Mouse (Mus musculus): ENCODE results near the gene Nudt19. TPM values are rescaled to one million over a fixed set of nuclear protein-coding genes. Genes with fewer than 3 reads are reported as not detected.

Nudt19 gene
- polyA plus RNA-seq, 1 experiment from 2014 or later, result 97.5 TPM

- H3K4me3 ChIP-seq, result no peak overlapping the region
- H3K4me2 ChIP-seq (replicated peaks), result no peak overlapping the region
- H3K36me3 ChIP-seq, result no peaks in the 10 kb centered on the region
- no peaks in the 10 kb centered on the region for H3K4me1 ChIP-seq
- H3K9me3 ChIP-seq, result no peaks in the 10 kb centered on the region
- no peaks in the 10 kb centered on the region for H3K27me3 ChIP-seq
- WGBS, result 79% methylated on average over 11 of the region's 11 CpGs
- no peak overlapping the region for H3K9ac ChIP-seq (replicated peaks)
- no peak for ATAC-seq (replicated peaks)
- H3K27ac ChIP-seq (replicated peaks), result no peak overlapping the region
Measured at GRCm38 (mm10) chr7:35563071-35563470, 7.0 kb upstream of the Nudt19 start.

GRCm38 (mm10) chr7:35559838-35560237 is 3.7 kb upstream of the Nudt19 start:
- Histone ChIP-seq H3K36me3 (no peaks in the 10 kb centered on the region), H3K27me3 (no peaks in the 10 kb centered on the region), H3K27ac (replicated peaks) (no peak overlapping the region), H3K4me2 (replicated peaks) (no peak overlapping the region), H3K4me1 (peaks cover 8% of the 10 kb centered on the region), H3K4me3 (no peak overlapping the region), H3K9me3 (no peaks in the 10 kb centered on the region), H3K9ac (replicated peaks) (no peak overlapping the region)
- 96% methylated on average over 3 of the region's 3 CpGs for WGBS
- ATAC-seq (replicated peaks), result no peak

- peaks cover 17% of the 10 kb centered on the region for H3K4me1 ChIP-seq
- H3K36me3 ChIP-seq, result no peaks in the 10 kb centered on the region
- H3K4me3 ChIP-seq, result no peak overlapping the region
- H3K9me3 ChIP-seq, result no peaks in the 10 kb centered on the region
- H3K27ac ChIP-seq (replicated peaks), result no peak overlapping the region
- ATAC-seq (replicated peaks), result no peak
- WGBS, result 35% methylated on average over 2 of the region's 2 CpGs
- no peaks in the 10 kb centered on the region for H3K27me3 ChIP-seq
- no peak overlapping the region for H3K9ac ChIP-seq (replicated peaks)
- no peak overlapping the region for H3K4me2 ChIP-seq (replicated peaks)
Measured at GRCm38 (mm10) chr7:35558681-35559080, 2.6 kb upstream of the Nudt19 start.

DNA sequence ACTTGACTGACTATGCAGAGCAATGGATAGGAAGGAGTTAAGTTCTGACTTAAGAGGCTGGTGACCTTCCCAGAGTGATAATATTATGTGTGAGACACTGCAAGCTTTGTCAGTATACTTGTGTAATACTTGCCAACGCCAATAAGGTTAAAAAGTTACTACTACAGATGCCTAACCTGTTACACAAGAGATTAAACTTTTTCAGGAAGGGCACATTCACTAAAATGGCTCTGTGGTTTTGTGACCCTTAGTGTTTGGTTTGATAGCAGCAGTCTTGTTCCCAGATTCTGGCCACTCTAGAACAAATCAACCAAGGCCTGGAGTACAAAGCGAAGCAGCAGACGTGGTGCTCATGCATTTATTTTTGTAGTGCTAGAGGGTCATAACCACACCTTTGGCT is 1.5 kb upstream of the Nudt19 start:
- Histone ChIP-seq H3K9me3 (no peaks in the 10 kb centered on the region), H3K4me1 (peaks cover 23% of the 10 kb centered on the region), H3K27ac (replicated peaks) (no peak overlapping the region), H3K36me3 (no peaks in the 10 kb centered on the region), H3K9ac (replicated peaks) (no peak overlapping the region), H3K4me2 (replicated peaks) (no peak overlapping the region), H3K27me3 (no peaks in the 10 kb centered on the region), H3K4me3 (no peak overlapping the region)
- no peak for ATAC-seq (replicated peaks)
- WGBS, result 81% methylated on average over 3 of the region's 3 CpGs

GRCm38 (mm10) chr7:35556905-35557304 is 801 bp upstream of the Nudt19 start:
- no peaks in the 10 kb centered on the region for H3K27me3 ChIP-seq
- WGBS, result 91% methylated on average over 5 of the region's 5 CpGs
- H3K4me1 ChIP-seq, result peaks cover 23% of the 10 kb centered on the region
- no peak overlapping the region for H3K4me3 ChIP-seq
- ATAC-seq (replicated peaks), result no peak
- no peak overlapping the region for H3K27ac ChIP-seq (replicated peaks)
- H3K9ac ChIP-seq (replicated peaks), result no peak overlapping the region
- H3K9me3 ChIP-seq, result no peaks in the 10 kb centered on the region
- no peak overlapping the region for H3K4me2 ChIP-seq (replicated peaks)
- H3K36me3 ChIP-seq, result no peaks in the 10 kb centered on the region

GRCm38 (mm10) chr7:35555224-35556204 is 590 bp downstream of the Nudt19 start:
- Histone ChIP-seq H3K9me3 (no peaks in the 10 kb centered on the region), H3K9ac (replicated peaks) (peak overlapping the region; percentile 97), H3K4me1 (peaks cover 23% of the 10 kb centered on the region), H3K4me3 (peak overlapping the region; percentile 71), H3K4me2 (replicated peaks) (peak overlapping the region; percentile 91), H3K27ac (replicated peaks) (peak overlapping the region; percentile 93), H3K27me3 (no peaks in the 10 kb centered on the region), H3K36me3 (peaks cover 7% of the 10 kb centered on the region)
- under 1% methylated on average over 70 of the region's 93 CpGs for WGBS
- peak; percentile 94 for ATAC-seq (replicated peaks)

GRCm38 (mm10) chr7:35554605-35555175 is 1.4 kb downstream of the Nudt19 start:
- WGBS, result 5% methylated on average over 28 of the region's 28 CpGs
- ATAC-seq (replicated peaks), result 0 out of 2 replicates have a peak, but pooled peaks have one; percentile 29
- H3K9ac ChIP-seq (replicated peaks), result peak overlapping the region; percentile 97
- peaks cover 15% of the 10 kb centered on the region for H3K36me3 ChIP-seq
- peaks cover 23% of the 10 kb centered on the region for H3K4me1 ChIP-seq
- H3K4me2 ChIP-seq (replicated peaks), result peak overlapping the region; percentile 91
- H3K4me3 ChIP-seq, result peak overlapping the region; percentile 71
- H3K27me3 ChIP-seq, result no peaks in the 10 kb centered on the region
- no peaks in the 10 kb centered on the region for H3K9me3 ChIP-seq
- H3K27ac ChIP-seq (replicated peaks), result peak overlapping the region; percentile 93

DNA sequence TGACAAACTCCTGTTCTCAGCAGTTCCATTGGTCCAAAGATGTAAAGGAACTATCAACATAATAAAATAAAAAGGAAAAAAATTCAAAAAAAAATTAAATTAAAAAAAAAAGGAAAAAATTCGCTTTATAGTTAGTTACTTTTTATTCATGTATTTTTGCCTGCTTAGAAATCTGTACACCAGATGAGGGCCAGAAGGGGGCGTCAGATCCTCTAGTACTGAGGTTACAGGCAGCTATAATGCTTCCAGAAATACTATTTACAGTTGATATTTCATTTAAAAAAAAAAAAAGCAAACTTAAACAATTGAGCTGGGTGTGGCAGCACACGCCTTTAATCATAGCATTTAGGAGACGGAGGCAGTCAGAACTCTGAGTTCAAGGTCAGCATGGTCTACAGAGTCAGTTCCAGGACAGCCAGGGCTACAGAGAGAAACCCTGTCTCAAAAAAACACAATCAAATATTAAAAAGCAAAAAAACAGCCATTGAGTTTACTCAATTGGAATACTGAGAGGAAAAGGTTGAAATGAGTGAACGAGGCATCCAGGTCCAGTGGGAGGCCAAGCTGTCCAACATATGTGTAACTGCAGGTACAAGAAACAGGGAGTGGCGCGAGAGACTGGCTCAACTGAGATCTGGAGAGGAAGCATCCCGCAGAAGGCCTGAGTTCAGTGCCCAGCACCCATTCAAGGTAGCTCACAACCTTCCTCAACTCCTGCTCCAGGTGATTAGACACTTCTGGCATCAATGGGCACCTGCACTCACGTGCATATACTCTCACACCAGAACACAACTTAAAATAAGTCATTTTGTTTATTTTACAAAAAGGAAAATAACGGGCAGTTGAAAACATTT is 2.1 kb downstream of the Nudt19 start:
- Histone ChIP-seq H3K27me3 (no peaks in the 10 kb centered on the region), H3K9me3 (no peaks in the 10 kb centered on the region), H3K36me3 (peaks cover 21% of the 10 kb centered on the region), H3K27ac (replicated peaks) (peak overlapping the region; percentile 93), H3K9ac (replicated peaks) (no peak overlapping the region), H3K4me1 (peaks cover 23% of the 10 kb centered on the region), H3K4me2 (replicated peaks) (peak overlapping the region; percentile 91), H3K4me3 (peak overlapping the region; percentile 71)
- 59% methylated on average over 10 of the region's 10 CpGs for WGBS
- ATAC-seq (replicated peaks), result no peak

GRCm38 (mm10) chr7:35545881-35546280 is 10.2 kb downstream of the Nudt19 start:
- H3K4me2 ChIP-seq (replicated peaks), result no peak overlapping the region
- ATAC-seq (replicated peaks), result no peak; the same call in 1 of the 2 replicates
- H3K27ac ChIP-seq (replicated peaks), result no peak overlapping the region

DNA sequence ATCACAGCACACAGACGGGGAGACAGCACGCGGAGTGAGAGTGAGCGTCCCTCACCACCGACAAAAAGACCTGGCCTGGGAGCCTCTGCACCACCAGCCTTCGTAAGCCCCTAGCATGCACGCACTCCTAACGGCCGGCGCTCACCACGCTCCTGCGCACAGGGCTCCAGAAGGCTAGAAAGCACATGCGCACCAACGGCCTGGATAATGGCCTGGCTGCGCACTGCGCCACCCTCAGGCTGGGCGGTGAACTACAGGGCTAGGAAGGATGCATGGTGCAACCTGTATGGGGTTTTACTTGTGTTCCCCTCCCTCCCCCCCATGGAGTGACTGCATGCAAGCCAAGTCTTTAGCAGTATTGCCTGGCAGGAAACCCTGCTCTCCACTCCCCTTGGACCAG is 18.5 kb downstream of the Nudt19 start, which contains the start of gene Tdrd12:
Gene Tdrd12, minus strand, starts transcription at position 184 of the 400 bp plus-strand sequence.
- Histone ChIP-seq H3K36me3 (no peaks in the 10 kb centered on the region), H3K9ac (replicated peaks) (no peak within 1 kb of the TSS), H3K27ac (replicated peaks) (no peak within 1 kb of the TSS), H3K4me1 (no peaks in the 10 kb centered on the region), H3K4me2 (replicated peaks) (no peak within 1 kb of the TSS), H3K27me3 (no peaks in the 10 kb centered on the region), H3K4me3 (no peak within 1 kb of the TSS), H3K9me3 (no peaks in the 10 kb centered on the region)
- 90% methylated on average over 17 of the region's 17 CpGs for WGBS
- no peak for ATAC-seq (replicated peaks)

More at GRCm38 (mm10) chr7:35545881-35546280, 10.2 kb downstream of the Nudt19 start:
- Histone ChIP-seq H3K4me3 (no peak overlapping the region), H3K4me1 (no peaks in the 10 kb centered on the region), H3K9me3 (no peaks in the 10 kb centered on the region), H3K27me3 (no peaks in the 10 kb centered on the region), H3K9ac (replicated peaks) (no peak overlapping the region), H3K36me3 (peaks cover 35% of the 10 kb centered on the region)
- 31% methylated on average over 4 of the region's 4 CpGs for WGBS

GRCm38 (mm10) chr7:35535750-35536512 is 20.2 kb downstream of the Nudt19 start:
- no peaks in the 10 kb centered on the region for H3K9me3 ChIP-seq
- no peaks in the 10 kb centered on the region for H3K4me1 ChIP-seq
- 83% methylated on average over 12 of the region's 12 CpGs for WGBS
- H3K4me3 ChIP-seq, result no peak overlapping the region
- H3K4me2 ChIP-seq (replicated peaks), result no peak overlapping the region
- H3K27me3 ChIP-seq, result no peaks in the 10 kb centered on the region
- no peaks in the 10 kb centered on the region for H3K36me3 ChIP-seq
- H3K9ac ChIP-seq (replicated peaks), result no peak overlapping the region
- no peak for ATAC-seq (replicated peaks)
- H3K27ac ChIP-seq (replicated peaks), result no peak overlapping the region

All from forebrain, embryonic 15.5 days (tissue).